Mouse (Mus musculus) limb, embryonic 12.5 days (tissue): Measurements from ENCODE around the gene Akr1d1. TPM values are rescaled to one million over a fixed set of nuclear protein-coding genes. Genes with fewer than 3 reads are reported as not detected.

Experiments
- ATAC-seq: fragments of 200-750 bp; cut with Nextera tagmentation; 2 replicates; pipeline ENCODE4 v1.8.0; 2017; ENCODE audit warnings: low read depth, moderate TSS enrichment; ENCODE audit not compliant: insufficient number of reproducible peaks, insufficient read depth, low FRiP score, low TSS enrichment
- H3K27ac ChIP-seq: fragments of 300-500 bp; sonication (generic); 2 replicates; pipeline ENCODE4 v1.5.1; 2016; ENCODE audit warnings: mild to moderate bottlenecking, moderate library complexity
- H3K27me3 ChIP-seq: fragments of 300-500 bp; sonication (generic); 2 replicates; pipeline ENCODE4 v1.6.1; 2016; ENCODE audit warnings: mild to moderate bottlenecking, moderate library complexity
- H3K36me3 ChIP-seq: fragments of 300-500 bp; sonication (generic); 2 replicates; pipeline ENCODE4 v1.6.1; 2016; ENCODE audit warnings: mild to moderate bottlenecking, moderate library complexity
- H3K4me1 ChIP-seq: fragments of 300-500 bp; sonication (generic); replicated peaks from 2 replicates; pipeline ENCODE4 v1.6.1; 2016
- H3K4me2 ChIP-seq: fragments of 300-500 bp; sonication (generic); 2 replicates; pipeline ENCODE4 v1.6.1; 2016; ENCODE audit warnings: mild to moderate bottlenecking, moderate library complexity
- H3K4me3 ChIP-seq: fragments of 300-500 bp; sonication (generic); replicated peaks from 2 replicates; pipeline ENCODE4 v1.5.1; 2016; ENCODE audit warnings: mild to moderate bottlenecking
- H3K9ac ChIP-seq: fragments of 300-500 bp; sonication (generic); replicated peaks from 2 replicates; pipeline ENCODE4 v1.6.1; 2016; ENCODE audit warnings: mild to moderate bottlenecking, moderate library complexity
- H3K9me3 ChIP-seq: fragments of 300-500 bp; sonication (generic); 2 replicates; pipeline ENCODE4 v1.6.1; 2016; ENCODE audit warnings: mild to moderate bottlenecking, moderate library complexity
- WGBS: fragments of 180-500 bp; shearing (Covaris S2); methylation state at CpG from one replicate; pipeline ENCODE4 v1.1.7; 2016; 5-methylcytosine and 5-hydroxymethylcytosine counted together
- polyA plus RNA-seq: library from polyadenylated mRNA; unstranded; fragments of >200 nt; fragmentation: Nextera tagmentation; extraction: Ambion mirVana; gene quantifications from 2 replicates; pipeline ENCODE4 v1.2.1, GENCODE M21; 2016

The Akr1d1 gene
- polyA plus RNA-seq, result not detected in 2 replicates

- H3K9me3 ChIP-seq, result no peaks in the 10 kb centered on the region
- H3K4me2 ChIP-seq, result no peak within 1 kb of the TSS
- no peak within 1 kb of the TSS for H3K27ac ChIP-seq
- H3K9ac ChIP-seq, result no peak within 1 kb of the TSS
- 95% methylated on average over 4 of the region's 4 CpGs for WGBS
- H3K4me3 ChIP-seq, result no peak within 1 kb of the TSS
- H3K36me3 ChIP-seq, result no peaks in the 10 kb centered on the region
- no peak for ATAC-seq
- 0 out of 2 replicates have a peak, but pooled peaks cover 4% of the 10 kb centered on the region for H3K4me1 ChIP-seq
- H3K27me3 ChIP-seq, result no peaks in the 10 kb centered on the region
Measured at GRCm38 (mm10) chr6:37529940-37530339, at the start of gene Akr1d1. Gene Akr1d1, plus strand, starts transcription at chr6:37530173.

GRCm38 (mm10) chr6:37481147-37481546 is 48.8 kb upstream of the Akr1d1 start:
- ATAC-seq, result no peak
- Histone ChIP-seq H3K9ac (no peak overlapping the region), H3K9me3 (no peaks in the 10 kb centered on the region), H3K4me1 (no peaks in the 10 kb centered on the region), H3K4me3 (no peak overlapping the region), H3K27me3 (no peaks in the 10 kb centered on the region), H3K27ac (no peak overlapping the region), H3K36me3 (no peaks in the 10 kb centered on the region), H3K4me2 (no peak overlapping the region)
- 87% methylated on average over 3 of the region's 3 CpGs for WGBS

GRCm38 (mm10) chr6:37483262-37483661 is 46.7 kb upstream of the Akr1d1 start:
- 7% methylated on average over 5 of the region's 5 CpGs for WGBS
- no peak overlapping the region for H3K4me3 ChIP-seq
- no peak overlapping the region for H3K4me2 ChIP-seq
- H3K36me3 ChIP-seq, result no peaks in the 10 kb centered on the region
- ATAC-seq, result no peak
- H3K9me3 ChIP-seq, result no peaks in the 10 kb centered on the region
- H3K4me1 ChIP-seq, result no peaks in the 10 kb centered on the region
- H3K27me3 ChIP-seq, result no peaks in the 10 kb centered on the region
- no peak overlapping the region for H3K27ac ChIP-seq
- H3K9ac ChIP-seq, result no peak overlapping the region

GRCm38 (mm10) chr6:37484588-37485070 is 45.3 kb upstream of the Akr1d1 start:
- Histone ChIP-seq H3K36me3 (no peaks in the 10 kb centered on the region), H3K9me3 (no peaks in the 10 kb centered on the region), H3K27ac (no peak overlapping the region), H3K4me1 (no peaks in the 10 kb centered on the region), H3K9ac (no peak overlapping the region), H3K4me3 (no peak overlapping the region), H3K4me2 (no peak overlapping the region), H3K27me3 (no peaks in the 10 kb centered on the region)
- 75% methylated on average over 1 of the region's 1 CpGs for WGBS
- no peak for ATAC-seq

DNA sequence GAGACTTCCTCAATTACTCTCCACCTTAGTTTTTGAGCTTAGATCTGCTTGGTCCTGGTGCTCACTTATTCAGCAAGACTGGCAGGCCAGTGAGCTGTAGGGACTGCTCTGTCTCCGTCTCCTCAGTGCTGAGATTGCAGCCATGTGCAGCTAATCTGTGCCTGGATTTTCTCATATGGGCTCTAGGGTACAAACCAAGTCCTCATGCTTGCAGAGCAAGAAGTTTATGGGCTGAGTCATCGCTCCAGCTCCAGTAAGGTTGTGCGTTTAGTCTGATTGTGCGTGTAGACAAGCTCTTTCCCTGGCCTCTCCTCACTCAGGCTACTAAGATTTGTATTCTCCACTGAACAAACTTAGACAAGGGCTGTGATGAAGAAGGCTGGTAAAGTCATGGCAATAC is 43.5 kb upstream of the Akr1d1 start:
- Histone ChIP-seq H3K9me3 (no peaks in the 10 kb centered on the region), H3K27me3 (no peaks in the 10 kb centered on the region), H3K36me3 (no peaks in the 10 kb centered on the region), H3K4me1 (no peaks in the 10 kb centered on the region), H3K4me2 (no peak overlapping the region), H3K4me3 (no peak overlapping the region), H3K27ac (no peak overlapping the region), H3K9ac (no peak overlapping the region)
- WGBS, result 77% methylated on average over 4 of the region's 4 CpGs
- no peak for ATAC-seq

GRCm38 (mm10) chr6:37492241-37492640 is 37.7 kb upstream of the Akr1d1 start:
- no peaks in the 10 kb centered on the region for H3K27me3 ChIP-seq
- no peaks in the 10 kb centered on the region for H3K36me3 ChIP-seq
- no peak overlapping the region for H3K4me3 ChIP-seq
- H3K27ac ChIP-seq, result no peak overlapping the region
- no peaks in the 10 kb centered on the region for H3K4me1 ChIP-seq
- no peak for ATAC-seq
- H3K9ac ChIP-seq, result no peak overlapping the region
- 90% methylated on average over 3 of the region's 3 CpGs for WGBS
- no peak overlapping the region for H3K4me2 ChIP-seq
- no peaks in the 10 kb centered on the region for H3K9me3 ChIP-seq

DNA sequence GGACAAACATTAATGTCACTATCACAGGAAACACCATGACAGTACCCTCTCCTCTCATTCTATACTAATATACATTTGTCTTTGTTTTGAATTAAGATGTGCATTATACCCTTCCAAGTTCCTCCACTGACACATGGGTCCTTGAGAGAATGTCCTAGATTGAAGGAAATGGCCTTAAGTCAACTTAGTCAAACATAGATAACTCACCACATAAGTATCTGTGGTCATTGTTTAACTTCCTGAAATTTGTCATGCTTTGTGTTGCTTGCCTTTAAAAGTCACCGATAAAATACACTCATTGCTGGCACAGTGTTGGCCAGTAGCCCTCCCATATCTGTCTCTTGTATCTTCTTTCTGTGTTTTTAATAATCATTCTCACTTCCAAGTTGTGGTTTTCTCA is 35.0 kb upstream of the Akr1d1 start:
- Histone ChIP-seq H3K27me3 (no peaks in the 10 kb centered on the region), H3K4me3 (no peak overlapping the region), H3K9ac (no peak overlapping the region), H3K9me3 (peaks cover 6% of the 10 kb centered on the region; the same call in 1 of the 2 replicates), H3K36me3 (no peaks in the 10 kb centered on the region), H3K27ac (no peak overlapping the region), H3K4me1 (no peaks in the 10 kb centered on the region), H3K4me2 (no peak overlapping the region)
- 95% methylated on average over 1 of the region's 1 CpGs for WGBS
- ATAC-seq, result no peak

GRCm38 (mm10) chr6:37496866-37497265 is 33.1 kb upstream of the Akr1d1 start:
- Histone ChIP-seq H3K27ac (no peak overlapping the region), H3K4me1 (no peaks in the 10 kb centered on the region), H3K9me3 (peaks cover 6% of the 10 kb centered on the region; the same call in 1 of the 2 replicates), H3K4me2 (no peak overlapping the region), H3K9ac (no peak overlapping the region), H3K36me3 (no peaks in the 10 kb centered on the region), H3K4me3 (no peak overlapping the region), H3K27me3 (no peaks in the 10 kb centered on the region)
- 89% methylated on average over 1 of the region's 1 CpGs for WGBS
- ATAC-seq, result no peak

DNA sequence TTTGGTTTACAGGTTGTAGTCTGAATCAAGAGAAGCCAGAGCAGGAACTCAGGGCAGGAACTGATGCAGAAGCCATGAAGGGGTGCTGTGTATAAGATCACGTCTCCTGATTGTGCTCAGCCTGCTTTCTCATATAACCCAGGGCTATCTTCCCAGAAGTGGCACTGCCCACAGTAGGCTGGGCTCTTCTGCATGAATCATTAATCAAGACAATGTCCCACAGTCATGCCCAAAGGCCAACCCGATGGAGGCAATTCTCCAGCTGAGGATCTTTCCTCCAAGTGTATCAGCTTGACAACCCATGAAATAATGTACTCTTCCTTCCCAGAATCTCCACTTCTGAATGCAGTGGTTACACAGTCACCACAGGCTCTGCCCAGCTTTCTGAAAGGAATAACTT is 24.4 kb upstream of the Akr1d1 start:
- H3K4me3 ChIP-seq, result no peak overlapping the region
- H3K4me2 ChIP-seq, result no peak overlapping the region
- 86% methylated on average over 2 of the region's 2 CpGs for WGBS
- no peaks in the 10 kb centered on the region for H3K36me3 ChIP-seq
- no peak overlapping the region for H3K27ac ChIP-seq
- 0 out of 2 replicates have a peak, but pooled peaks cover 4% of the 10 kb centered on the region for H3K9me3 ChIP-seq
- no peak overlapping the region for H3K9ac ChIP-seq
- H3K4me1 ChIP-seq, result no peaks in the 10 kb centered on the region
- no peak for ATAC-seq
- no peaks in the 10 kb centered on the region for H3K27me3 ChIP-seq

DNA sequence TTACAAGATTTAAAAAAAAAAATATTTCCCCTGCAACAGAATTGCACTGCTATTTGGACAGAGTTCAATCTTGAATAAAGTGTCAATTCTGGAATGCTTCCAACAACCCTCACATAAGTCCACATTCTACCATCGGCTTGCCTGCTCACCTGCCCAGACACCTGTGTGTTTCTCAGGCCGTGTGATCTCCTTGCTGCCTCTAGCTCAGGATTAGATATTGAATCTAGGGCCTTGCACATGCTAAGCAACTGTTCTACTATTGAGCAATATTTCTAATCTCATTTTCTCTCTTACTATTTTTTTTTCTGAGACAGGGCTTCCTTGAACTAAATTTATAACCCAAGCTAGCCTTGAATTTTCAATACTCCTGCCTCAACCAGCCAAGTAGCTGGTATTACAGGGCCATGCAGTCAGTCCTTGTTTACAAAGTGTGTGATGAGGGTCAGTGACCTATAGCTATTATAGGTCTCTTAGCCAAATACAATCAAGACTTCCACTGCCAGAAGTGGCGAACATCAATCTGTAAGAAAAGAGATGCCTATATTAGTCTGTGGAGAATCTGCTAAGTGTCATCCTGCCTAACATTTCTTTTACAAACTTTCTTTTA is 23.0 kb upstream of the Akr1d1 start:
- WGBS, result 66% methylated on average over 3 of the region's 3 CpGs
- Histone ChIP-seq H3K4me3 (no peak overlapping the region), H3K4me2 (no peak overlapping the region), H3K9me3 (0 out of 2 replicates have a peak, but pooled peaks cover 4% of the 10 kb centered on the region), H3K27ac (no peak overlapping the region), H3K4me1 (no peaks in the 10 kb centered on the region), H3K36me3 (no peaks in the 10 kb centered on the region), H3K27me3 (no peaks in the 10 kb centered on the region), H3K9ac (no peak overlapping the region)
- ATAC-seq, result no peak

DNA sequence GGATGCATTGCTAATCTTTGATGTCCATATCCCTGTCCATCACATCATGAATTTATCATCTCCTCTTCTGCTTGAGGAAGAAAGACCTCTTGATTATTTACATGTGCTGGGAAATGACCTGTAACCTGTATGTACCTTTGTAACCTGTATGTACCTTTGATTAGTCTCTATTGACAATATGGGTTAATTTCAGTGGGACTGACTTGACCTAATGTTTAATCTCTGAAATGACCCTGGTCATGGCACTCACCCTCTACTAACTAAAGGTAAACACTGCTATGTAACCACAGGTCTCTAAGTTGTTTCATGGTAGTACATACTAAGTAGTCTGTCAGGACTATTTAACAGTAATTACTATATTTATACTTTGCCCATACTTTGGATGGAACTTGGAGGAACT is 19.2 kb upstream of the Akr1d1 start:
- no peaks in the 10 kb centered on the region for H3K27me3 ChIP-seq
- H3K4me3 ChIP-seq, result no peak overlapping the region
- no peak overlapping the region for H3K27ac ChIP-seq
- no peak overlapping the region for H3K4me2 ChIP-seq
- ATAC-seq, result no peak
- no peaks in the 10 kb centered on the region for H3K9me3 ChIP-seq
- H3K9ac ChIP-seq, result no peak overlapping the region
- H3K4me1 ChIP-seq, result no peaks in the 10 kb centered on the region
- no peaks in the 10 kb centered on the region for H3K36me3 ChIP-seq
